Mouse (Mus musculus) erythroblast, embryonic 14.5 days (primary cell): ENCODE data around the gene Rps9. TPM values are rescaled to one million over a fixed set of nuclear protein-coding genes. Genes with fewer than 3 reads are reported as not detected.
"Not testable (repeated sequence)": the region's sequence is repeated elsewhere in the genome, so short reads cannot be mapped to it uniquely, and the experiment has no call there.

Experiments
- H3K27me3 ChIP-seq: 2 replicates; pipeline ENCODE4 v1.6.1; 2012; ENCODE audit warnings: inconsistent platforms; ENCODE audit not compliant: control insufficient read depth
- H3K36me3 ChIP-seq: 2 replicates; pipeline ENCODE4 v1.6.1; 2012; ENCODE audit warnings: mild to moderate bottlenecking, inconsistent platforms; ENCODE audit not compliant: control insufficient read depth
- H3K4me1 ChIP-seq: 2 replicates; pipeline ENCODE4 v1.6.1; 2012; ENCODE audit warnings: inconsistent platforms; ENCODE audit not compliant: control insufficient read depth
- H3K4me3 ChIP-seq: replicated peaks from 2 replicates; pipeline ENCODE3; 2012; ENCODE audit warnings: moderate library complexity, mild to moderate bottlenecking, inconsistent platforms
- H3K9me3 ChIP-seq: 2 replicates; pipeline ENCODE4 v1.6.1; 2012; ENCODE audit warnings: low read length, inconsistent platforms, mixed read lengths; ENCODE audit not compliant: control insufficient read depth
- GATA1 ChIP-seq: IDR thresholded peaks from 2 replicates; pipeline ENCODE4 v1.6.1; 2012; ENCODE audit warnings: low read length, inconsistent platforms, mixed read lengths
- TAL1 ChIP-seq: IDR thresholded peaks from 3 replicates; pipeline ENCODE4 v1.6.1; 2012; ENCODE audit warnings: low read length, inconsistent platforms, mixed read lengths
- polyA plus RNA-seq: library from polyadenylated mRNA; stranded (reverse); fragments of >175 nt; gene quantifications from 2 replicates; pipeline ENCODE4 v1.2.3, GENCODE M21; 2012

The Rps9 gene
- polyA plus RNA-seq, 1 experiment, result 81.2 TPM

DNA sequence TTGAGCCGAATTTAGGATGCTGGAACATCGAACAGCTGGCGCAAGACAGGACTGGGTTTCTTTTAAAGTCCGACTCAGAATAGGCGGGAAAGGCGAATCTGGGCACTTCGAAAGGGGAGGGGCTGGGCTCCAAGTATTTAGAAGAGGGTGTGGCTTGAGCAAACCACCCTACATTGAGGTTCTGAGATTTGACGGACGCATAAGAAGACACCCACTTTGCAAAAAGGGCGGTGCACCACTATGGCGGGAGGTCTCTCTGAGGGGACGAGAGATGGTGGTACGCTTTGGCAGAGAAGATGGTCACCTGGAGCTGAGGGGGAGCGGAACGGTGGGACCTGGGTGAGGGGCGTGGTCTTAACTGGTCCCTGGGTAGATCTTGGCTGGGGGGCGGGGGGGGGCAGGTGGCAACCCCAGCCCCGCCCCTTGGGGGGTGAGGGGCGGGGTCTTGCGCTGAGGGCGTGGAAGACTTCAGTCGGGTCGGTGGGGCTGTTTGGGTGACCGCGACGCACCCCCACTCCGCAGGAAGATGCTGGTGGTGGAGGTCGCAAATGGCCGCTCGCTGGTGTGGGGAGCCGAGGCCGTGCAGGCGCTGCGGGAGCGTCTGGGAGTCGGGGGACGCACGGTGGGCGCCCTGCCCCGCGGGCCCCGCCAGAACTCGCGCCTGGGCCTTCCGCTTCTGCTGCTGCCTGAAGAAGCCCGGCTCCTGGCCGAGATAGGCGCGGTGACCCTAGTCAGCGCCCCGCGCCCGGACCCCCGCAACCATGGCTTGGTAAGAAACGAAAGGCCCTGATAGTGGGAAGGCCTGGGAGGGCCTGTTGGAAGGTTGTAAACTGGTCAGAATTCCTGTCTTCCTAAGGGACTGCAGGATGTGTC, 9.5 kb upstream of the Rps9 start:
- Histone ChIP-seq H3K27me3 (no peaks in the 10 kb centered on the region), H3K4me1 (peaks cover 41% of the 10 kb centered on the region), H3K36me3 (no peaks in the 10 kb centered on the region; the same call in 1 of the 2 replicates), H3K9me3 (no peaks in the 10 kb centered on the region), H3K4me3 (peak overlapping the region; percentile 84)
- TF ChIP-seq GATA1 (no peak), TAL1 (no peak)

DNA sequence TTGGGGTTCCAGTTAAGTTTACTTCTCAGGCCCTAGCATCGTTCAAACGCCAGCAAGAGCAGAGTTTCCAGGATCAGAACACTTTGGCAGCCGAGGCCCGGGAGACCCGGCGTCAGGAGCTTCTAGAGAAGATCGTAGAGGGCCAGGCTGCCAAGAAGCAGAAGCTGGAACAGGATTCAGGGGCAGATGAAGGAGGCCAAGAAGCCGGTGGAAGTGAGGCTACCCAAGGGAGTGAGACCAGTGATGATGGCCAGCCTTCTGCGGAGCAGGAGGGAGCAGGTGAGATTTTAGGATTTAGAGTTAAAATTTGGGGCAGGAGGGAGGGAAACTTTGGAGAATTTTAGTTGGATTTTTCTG, 8.9 kb upstream of the Rps9 start:
- Histone ChIP-seq H3K4me1 (peaks cover 41% of the 10 kb centered on the region), H3K4me3 (peak overlapping the region; percentile 84)
- H3K27me3 ChIP-seq, H3K36me3 ChIP-seq, H3K9me3 ChIP-seq: not testable (repeated sequence)

DNA sequence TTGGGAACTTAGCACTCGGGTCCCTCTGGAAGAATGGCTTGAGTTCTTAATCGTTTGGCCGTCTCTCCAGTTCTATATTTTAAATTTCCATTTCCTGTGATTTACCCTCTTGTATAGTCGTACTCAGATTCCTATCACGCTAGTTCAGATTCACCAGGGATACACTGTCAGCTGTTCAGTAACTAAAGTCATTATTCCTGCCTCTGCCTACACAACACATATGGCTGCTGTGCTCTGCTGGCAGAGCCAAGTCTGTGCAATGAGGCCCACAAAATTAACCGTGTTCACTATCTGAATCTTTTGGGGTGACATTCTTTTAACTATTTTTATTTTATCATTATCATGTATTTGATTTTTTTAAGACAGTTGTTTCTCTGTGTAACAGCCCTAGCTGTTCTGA, 5.3 kb upstream of the Rps9 start:
- Histone ChIP-seq H3K4me3 (no peak overlapping the region), H3K36me3 (no peaks in the 10 kb centered on the region; the same call in 1 of the 2 replicates), H3K9me3 (no peaks in the 10 kb centered on the region), H3K27me3 (no peaks in the 10 kb centered on the region), H3K4me1 (peaks cover 17% of the 10 kb centered on the region)
- TF ChIP-seq TAL1 (no peak), GATA1 (no peak)

DNA sequence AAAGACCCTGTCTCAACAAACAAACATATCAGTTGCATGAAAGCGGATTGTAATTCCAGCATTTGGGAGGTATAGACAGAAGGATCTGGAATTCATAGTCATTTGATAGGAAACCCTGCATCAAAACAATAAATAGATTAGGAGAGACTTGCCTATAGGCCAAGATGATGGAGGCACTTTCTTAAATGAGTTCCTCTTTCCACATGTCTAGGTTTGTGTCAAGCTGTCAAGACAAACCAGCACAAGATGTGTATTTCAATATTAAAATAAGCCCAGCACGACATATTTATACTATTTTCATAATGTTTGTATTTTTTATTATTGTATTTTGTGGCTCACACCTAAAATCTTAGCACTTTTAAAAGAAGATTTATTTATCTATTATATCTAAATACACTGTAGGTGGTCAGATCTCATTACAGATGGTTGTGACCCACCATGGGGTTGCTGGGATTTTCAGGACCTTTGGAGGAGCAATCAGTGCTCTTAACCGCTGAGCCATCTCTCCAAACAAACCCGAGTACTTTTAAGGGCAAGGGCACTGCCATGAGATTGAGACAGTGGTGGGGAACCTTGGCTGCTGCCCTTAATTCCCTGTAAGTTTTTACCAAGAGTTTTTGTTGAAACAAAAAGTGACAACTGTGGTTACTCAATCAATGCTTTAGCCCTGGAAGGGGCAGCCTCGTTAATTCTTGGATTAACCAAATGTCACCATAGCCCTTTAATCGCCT, 480 bp upstream of the Rps9 start:
- TF ChIP-seq GATA1, result no peak
- no peak for TF ChIP-seq TAL1
- Histone ChIP-seq H3K4me3 (peak overlapping the region; percentile 91), H3K4me1 (peaks cover 29% of the 10 kb centered on the region), H3K36me3 (peaks cover 37% of the 10 kb centered on the region), H3K27me3 (no peaks in the 10 kb centered on the region), H3K9me3 (no peaks in the 10 kb centered on the region)

DNA sequence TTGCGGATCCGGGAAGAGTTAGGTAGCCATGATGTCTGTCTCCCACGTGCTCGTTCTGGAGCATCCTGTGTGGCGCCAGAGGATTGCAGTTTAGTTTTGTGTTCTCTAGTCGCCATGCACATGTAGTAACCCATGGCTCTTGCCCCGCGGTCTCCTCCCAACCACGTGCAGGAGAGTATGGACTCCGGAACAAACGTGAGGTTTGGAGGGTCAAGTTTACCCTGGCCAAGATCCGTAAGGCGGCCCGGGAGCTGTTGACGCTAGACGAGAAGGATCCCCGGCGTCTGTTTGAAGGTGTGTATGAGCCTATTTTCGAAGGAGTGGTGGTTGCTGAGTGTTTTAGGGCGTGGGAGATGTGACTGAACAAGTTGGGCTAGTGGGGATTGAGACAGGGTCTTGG, 682 bp downstream of the Rps9 start:
- peaks cover 29% of the 10 kb centered on the region for H3K4me1 ChIP-seq
- TF ChIP-seq TAL1 (no peak), GATA1 (no peak)
- peaks cover 37% of the 10 kb centered on the region for H3K36me3 ChIP-seq

DNA sequence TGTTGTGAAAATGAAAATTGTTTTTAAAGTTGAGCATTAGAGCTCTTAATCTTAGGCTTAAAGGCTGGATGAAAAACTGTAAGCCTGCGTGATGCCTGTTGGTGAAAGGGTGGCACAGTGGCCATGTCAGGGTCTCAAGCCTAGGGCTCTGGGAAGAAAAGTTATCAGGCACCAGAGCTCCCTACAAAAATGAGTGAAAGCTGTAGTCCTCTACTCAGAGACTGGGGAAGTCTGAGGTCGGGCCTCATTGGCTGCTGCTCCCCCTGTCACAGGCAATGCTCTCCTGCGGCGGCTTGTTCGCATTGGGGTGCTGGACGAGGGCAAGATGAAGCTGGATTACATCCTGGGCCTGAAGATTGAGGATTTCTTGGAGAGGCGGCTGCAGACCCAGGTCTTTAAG, 1.7 kb downstream of the Rps9 start:
- H3K4me1 ChIP-seq, result peaks cover 29% of the 10 kb centered on the region
- peak overlapping the region; percentile 91 for H3K4me3 ChIP-seq
- H3K27me3 ChIP-seq, H3K9me3 ChIP-seq: not testable (repeated sequence)
- peaks cover 37% of the 10 kb centered on the region for H3K36me3 ChIP-seq

More for the DNA sequence above, 682 bp downstream of the Rps9 start:
- Histone ChIP-seq H3K4me3 (peak overlapping the region; percentile 91), H3K27me3 (no peaks in the 10 kb centered on the region), H3K9me3 (no peaks in the 10 kb centered on the region)

DNA sequence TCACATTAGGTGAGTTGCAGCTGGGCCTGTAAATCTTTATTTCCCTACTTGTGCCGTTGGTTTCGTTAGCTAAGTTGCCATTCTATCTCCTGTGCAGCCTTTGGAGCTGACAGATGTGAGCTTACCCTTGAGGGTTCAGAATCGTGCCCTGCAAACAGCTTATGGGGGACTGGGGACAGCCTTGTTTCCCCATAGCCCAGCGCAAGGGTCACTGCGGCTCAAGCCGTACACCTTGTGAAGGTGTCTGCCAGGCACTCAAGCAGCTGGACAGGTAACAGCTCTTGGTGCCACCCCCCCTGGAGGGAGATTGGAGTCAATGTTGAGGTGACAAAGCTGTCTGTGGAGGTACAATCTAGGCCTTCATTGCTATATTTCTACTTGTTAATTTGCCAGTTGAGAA, 2.1 kb downstream of the Rps9 start:
- Histone ChIP-seq H3K9me3 (no peaks in the 10 kb centered on the region), H3K4me1 (peaks cover 29% of the 10 kb centered on the region), H3K4me3 (peak overlapping the region; percentile 91), H3K27me3 (no peaks in the 10 kb centered on the region), H3K36me3 (peaks cover 37% of the 10 kb centered on the region)
- TF ChIP-seq GATA1 (no peak), TAL1 (no peak)

DNA sequence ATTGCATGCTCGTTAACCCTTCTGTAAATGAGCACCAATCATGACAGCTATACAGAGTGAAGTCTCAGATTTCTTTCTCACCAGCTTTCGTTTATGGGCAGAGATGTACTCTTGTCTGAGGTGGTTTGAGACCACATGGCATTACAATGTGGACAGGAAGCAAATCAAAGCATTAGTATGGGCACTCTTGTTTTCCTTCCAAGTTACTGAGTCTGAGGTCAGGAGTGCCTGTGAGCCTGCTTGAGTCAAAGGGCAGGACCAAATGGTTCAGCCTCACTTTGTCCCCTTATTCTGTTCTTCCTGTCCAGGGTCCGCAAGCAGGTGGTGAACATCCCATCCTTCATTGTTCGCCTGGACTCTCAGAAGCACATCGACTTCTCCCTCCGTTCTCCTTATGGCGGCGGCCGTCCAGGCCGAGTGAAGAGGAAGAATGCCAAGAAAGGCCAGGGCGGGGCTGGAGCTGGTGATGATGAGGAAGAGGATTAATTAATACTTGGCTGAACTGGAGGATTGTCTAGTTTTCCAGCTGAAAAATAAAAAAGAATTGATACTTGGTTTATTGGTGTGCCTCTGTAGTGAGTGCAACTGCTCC, 2.6 kb downstream of the Rps9 start:
- H3K4me1 ChIP-seq, result peaks cover 29% of the 10 kb centered on the region
- H3K36me3 ChIP-seq, result peaks cover 37% of the 10 kb centered on the region
- no peaks in the 10 kb centered on the region for H3K9me3 ChIP-seq
- TF ChIP-seq TAL1, result no peak
- no peak for TF ChIP-seq GATA1
- H3K4me3 ChIP-seq, result peak overlapping the region; percentile 91
- H3K27me3 ChIP-seq, result no peaks in the 10 kb centered on the region

DNA sequence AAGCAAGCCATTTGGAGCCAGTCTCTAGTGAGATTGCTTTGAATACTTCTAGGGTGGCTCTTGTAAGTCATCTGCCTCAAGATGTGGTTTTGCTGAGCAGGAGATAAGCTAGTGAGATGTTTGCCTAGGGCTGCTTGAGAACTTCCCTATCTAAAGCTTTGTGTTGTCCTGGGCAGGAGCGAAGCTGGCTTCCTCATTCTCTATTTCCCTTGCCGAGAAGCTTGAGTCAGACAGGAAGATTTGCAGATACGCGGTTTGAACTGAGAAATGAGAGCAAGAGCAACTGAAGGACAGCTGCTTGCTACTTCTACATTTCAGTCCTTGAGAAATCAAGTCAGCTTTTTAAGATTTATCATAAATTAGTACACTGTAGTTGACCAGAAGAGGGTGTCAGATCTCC, 3.2 kb downstream of the Rps9 start:
- no peaks in the 10 kb centered on the region for H3K27me3 ChIP-seq
- peaks cover 37% of the 10 kb centered on the region for H3K36me3 ChIP-seq
- H3K4me3 ChIP-seq, result no peak overlapping the region
- TF ChIP-seq GATA1, result no peak
- TF ChIP-seq TAL1, result no peak
- no peaks in the 10 kb centered on the region for H3K9me3 ChIP-seq
- peaks cover 29% of the 10 kb centered on the region for H3K4me1 ChIP-seq
